Mouse (Mus musculus): Measurements from ENCODE around the gene B9d2. TPM values are rescaled to one million over a fixed set of nuclear protein-coding genes. Genes with fewer than 3 reads are reported as not detected.

B9d2 gene
- total RNA-seq, 1 experiment, result 5.5 TPM

DNA sequence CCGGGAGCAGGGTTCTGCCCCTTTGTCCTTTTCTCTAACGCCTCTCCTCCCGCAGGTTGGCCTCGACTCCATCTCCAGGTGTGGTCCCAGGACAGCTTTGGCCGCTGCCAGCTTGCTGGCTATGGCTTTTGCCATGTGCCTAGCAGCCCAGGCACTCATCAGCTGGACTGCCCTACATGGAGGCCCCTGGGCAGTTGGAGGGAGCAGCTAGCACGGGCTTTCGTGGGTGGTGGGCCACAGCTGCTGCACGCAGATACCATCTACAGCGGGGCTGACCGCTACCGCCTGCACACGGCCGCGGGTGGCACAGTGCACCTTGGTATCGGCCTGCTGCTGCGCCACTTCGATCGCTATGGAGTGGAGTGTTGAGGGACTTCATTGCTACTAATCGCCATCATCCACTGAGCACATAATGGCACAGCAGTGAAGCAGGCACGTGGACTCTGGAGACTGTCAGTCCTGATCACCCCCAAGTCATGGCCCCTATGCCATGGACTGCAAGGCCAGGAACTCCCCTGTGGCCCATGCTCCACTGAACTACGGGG, 5.4 kb downstream of the B9d2 start:
- in situ Hi-C loops (cut with MboI; ENCODE audit: low sequenced_read_pairs in 2 of 2, unreplicated experiment in 2 of 2), result no loop called here
- no peak for DNase-seq (ENCODE audit: low read depth, low spot score)
- H3K4me3 ChIP-seq (ENCODE audit: insufficient read depth in 1 of 2, low read depth in 1 of 2, low read length in 2 of 2, poor library complexity in 1 of 2, severe bottlenecking in 1 of 2), result peak overlapping the region; percentile 64 to 77; a peak in 3 of 4 replicates
- TF ChIP-seq MAFK (IDR thresholded peaks at IDR 0.05; ENCODE audit: insufficient read depth, low read depth, low read length) (no peak), HCFC1 (IDR thresholded peaks at IDR 0.05; ENCODE audit: borderline replicate concordance, insufficient read depth, low read length) (no peak), ZNF384 (IDR thresholded peaks at IDR 0.05; ENCODE audit: low read depth, low read length) (no peak), CHD2 (IDR thresholded peaks at IDR 0.05; ENCODE audit: low read depth, low read length) (no peak), ZC3H11A (IDR thresholded peaks at IDR 0.05; ENCODE audit: borderline replicate concordance, low read depth, low read length) (no peak)
- H3K36me3 ChIP-seq (ENCODE audit: control insufficient read depth, insufficient read depth, low read length, poor library complexity, severe bottlenecking), result no peaks in the 10 kb centered on the region
- H3K27ac ChIP-seq (ENCODE audit: insufficient read depth, low read depth, low read length, poor library complexity, severe bottlenecking), result no peak overlapping the region
- H3K4me1 ChIP-seq (ENCODE audit: control insufficient read depth in 2 of 2, insufficient read depth in 2 of 2, low read length in 2 of 2, poor library complexity in 1 of 2), result peaks cover 0 to 17% of the 10 kb centered on the region in 2 experiments; a peak in 1 of 4 replicates
- H3K9ac ChIP-seq (ENCODE audit: insufficient read depth, low read depth, low read length, poor library complexity, severe bottlenecking), result no peak overlapping the region
- no peaks in the 10 kb centered on the region for H3K9me3 ChIP-seq (ENCODE audit: control insufficient read depth, insufficient read depth, low read depth, low read length)

DNA sequence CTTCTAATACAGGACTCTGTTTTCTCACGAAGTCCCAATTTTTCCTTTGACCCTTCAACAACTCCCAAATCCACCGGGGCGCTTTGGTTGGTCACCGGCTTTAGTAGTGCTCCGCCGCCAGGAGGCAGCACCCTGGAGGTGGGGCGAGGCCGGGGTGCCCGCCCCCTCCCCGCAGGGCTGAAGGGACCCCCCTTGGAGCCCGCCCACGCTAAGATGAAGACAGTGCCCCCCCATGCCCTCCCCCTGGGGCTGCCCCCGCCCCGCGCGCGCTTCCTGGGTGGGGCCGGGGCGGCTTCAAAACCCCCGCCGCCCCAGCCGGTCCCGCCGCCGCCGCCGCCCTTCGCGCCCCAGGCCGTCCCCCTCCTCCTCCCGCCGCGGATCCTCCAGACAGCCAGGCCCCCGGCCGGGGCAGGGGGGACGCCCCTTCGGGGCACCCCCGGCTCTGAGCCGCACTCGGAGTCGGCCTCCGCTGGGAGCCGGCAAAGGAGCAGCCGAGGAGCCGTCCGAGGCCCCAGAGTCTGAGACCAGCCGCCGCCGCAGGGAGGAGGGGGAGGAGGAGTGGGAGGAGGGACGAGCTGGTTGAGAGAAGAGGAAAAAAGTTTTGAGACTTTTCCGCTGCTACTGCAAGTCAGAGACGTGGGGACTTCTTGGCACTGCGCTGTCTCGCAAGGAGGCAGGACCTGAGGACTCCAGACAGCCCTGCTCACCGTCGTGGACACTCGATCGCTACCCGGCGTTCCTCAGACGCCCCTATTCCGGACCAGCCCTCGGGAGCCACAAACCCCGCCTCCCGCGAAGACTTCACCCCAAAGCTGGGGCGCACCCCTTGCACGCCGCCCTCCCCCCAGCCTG, 6.3 kb downstream of the B9d2 start, which contains the start of gene Tgfb1:
TSS of gene Tgfb1 (plus strand) at position 323 of the 852 bp plus-strand sequence.
- no peaks in the 10 kb centered on the region for H3K36me3 ChIP-seq (ENCODE audit: control insufficient read depth, insufficient read depth, low read length, poor library complexity, severe bottlenecking)
- no peak for DNase-seq (ENCODE audit: low read depth, low spot score)
- H3K4me3 ChIP-seq (ENCODE audit: insufficient read depth in 1 of 2, low read depth in 1 of 2, low read length in 2 of 2, poor library complexity in 1 of 2, severe bottlenecking in 1 of 2), result peak within 1 kb of the TSS; percentile 64 to 77
- H3K4me1 ChIP-seq (ENCODE audit: control insufficient read depth in 2 of 2, insufficient read depth in 2 of 2, low read length in 2 of 2, poor library complexity in 1 of 2), result peaks cover 0 to 16% of the 10 kb centered on the region in 2 experiments; a peak in 1 of 4 replicates
- in situ Hi-C loops (cut with MboI; ENCODE audit: low sequenced_read_pairs in 2 of 2, unreplicated experiment in 2 of 2), result no loop called here
- H3K9ac ChIP-seq (ENCODE audit: insufficient read depth, low read depth, low read length, poor library complexity, severe bottlenecking), result peak within 1 kb of the TSS; percentile 62
- no peaks in the 10 kb centered on the region for H3K9me3 ChIP-seq (ENCODE audit: control insufficient read depth, insufficient read depth, low read depth, low read length)
- H3K27ac ChIP-seq (ENCODE audit: insufficient read depth, low read depth, low read length, poor library complexity, severe bottlenecking), result no peak within 1 kb of the TSS
- TF ChIP-seq MAFK (IDR thresholded peaks at IDR 0.05; ENCODE audit: insufficient read depth, low read depth, low read length) (no peak), CHD2 (IDR thresholded peaks at IDR 0.05; ENCODE audit: low read depth, low read length) (no peak), ZNF384 (IDR thresholded peaks at IDR 0.05; ENCODE audit: low read depth, low read length) (no peak), HCFC1 (IDR thresholded peaks at IDR 0.05; ENCODE audit: borderline replicate concordance, insufficient read depth, low read length) (no peak), ZC3H11A (IDR thresholded peaks at IDR 0.05; ENCODE audit: borderline replicate concordance, low read depth, low read length) (no peak)

DNA sequence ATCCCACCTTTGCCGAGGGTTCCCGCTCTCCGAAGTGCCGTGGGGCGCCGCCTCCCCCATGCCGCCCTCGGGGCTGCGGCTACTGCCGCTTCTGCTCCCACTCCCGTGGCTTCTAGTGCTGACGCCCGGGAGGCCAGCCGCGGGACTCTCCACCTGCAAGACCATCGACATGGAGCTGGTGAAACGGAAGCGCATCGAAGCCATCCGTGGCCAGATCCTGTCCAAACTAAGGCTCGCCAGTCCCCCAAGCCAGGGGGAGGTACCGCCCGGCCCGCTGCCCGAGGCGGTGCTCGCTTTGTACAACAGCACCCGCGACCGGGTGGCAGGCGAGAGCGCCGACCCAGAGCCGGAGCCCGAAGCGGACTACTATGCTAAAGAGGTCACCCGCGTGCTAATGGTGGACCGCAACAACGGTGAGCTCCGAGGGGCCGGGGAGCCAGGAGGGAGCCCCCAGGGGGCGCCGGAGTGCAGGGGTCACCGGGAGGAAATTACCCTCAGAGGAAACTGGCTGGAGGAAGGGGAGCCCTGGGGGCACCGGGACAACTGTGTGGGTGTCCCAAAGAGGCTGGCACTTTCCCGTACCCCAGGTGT, 7.3 kb downstream of the B9d2 start:
- TF ChIP-seq MAFK (IDR thresholded peaks at IDR 0.05; ENCODE audit: insufficient read depth, low read depth, low read length) (no peak), CHD2 (IDR thresholded peaks at IDR 0.05; ENCODE audit: low read depth, low read length) (no peak), HCFC1 (IDR thresholded peaks at IDR 0.05; ENCODE audit: borderline replicate concordance, insufficient read depth, low read length) (no peak), ZNF384 (IDR thresholded peaks at IDR 0.05; ENCODE audit: low read depth, low read length) (no peak), ZC3H11A (IDR thresholded peaks at IDR 0.05; ENCODE audit: borderline replicate concordance, low read depth, low read length) (no peak)
- peak overlapping the region; percentile 64 to 77 for H3K4me3 ChIP-seq (ENCODE audit: insufficient read depth in 1 of 2, low read depth in 1 of 2, low read length in 2 of 2, poor library complexity in 1 of 2, severe bottlenecking in 1 of 2)
- peaks cover 0 to 16% of the 10 kb centered on the region in 2 experiments; a peak in 1 of 4 replicates for H3K4me1 ChIP-seq (ENCODE audit: control insufficient read depth in 2 of 2, insufficient read depth in 2 of 2, low read length in 2 of 2, poor library complexity in 1 of 2)
- DNase-seq (ENCODE audit: low read depth, low spot score), result no peak
- H3K36me3 ChIP-seq (ENCODE audit: control insufficient read depth, insufficient read depth, low read length, poor library complexity, severe bottlenecking), result no peaks in the 10 kb centered on the region
- H3K9me3 ChIP-seq (ENCODE audit: control insufficient read depth, insufficient read depth, low read depth, low read length), result no peaks in the 10 kb centered on the region
- no peak overlapping the region for H3K27ac ChIP-seq (ENCODE audit: insufficient read depth, low read depth, low read length, poor library complexity, severe bottlenecking)
- in situ Hi-C loops (cut with MboI; ENCODE audit: low sequenced_read_pairs in 2 of 2, unreplicated experiment in 2 of 2), result no loop called here
- H3K9ac ChIP-seq (ENCODE audit: insufficient read depth, low read depth, low read length, poor library complexity, severe bottlenecking), result peak overlapping the region; percentile 62

GRCm38 (mm10) chr7:25688810-25689586, 8.4 kb downstream of the B9d2 start:
- in situ Hi-C loops (cut with MboI; ENCODE audit: low sequenced_read_pairs in 2 of 2, unreplicated experiment in 2 of 2), result no loop called here
- no peak overlapping the region for H3K27ac ChIP-seq (ENCODE audit: insufficient read depth, low read depth, low read length, poor library complexity, severe bottlenecking)

More at GRCm38 (mm10) chr7:25688810-25689586, 8.4 kb downstream of the B9d2 start:
- Histone ChIP-seq H3K9me3 (ENCODE audit: control insufficient read depth, insufficient read depth, low read depth, low read length) (no peaks in the 10 kb centered on the region), H3K4me1 (ENCODE audit: control insufficient read depth in 2 of 2, insufficient read depth in 2 of 2, low read length in 2 of 2, poor library complexity in 1 of 2) (peaks cover 0 to 7% of the 10 kb centered on the region in 2 experiments; a peak in 1 of 4 replicates), H3K4me3 (ENCODE audit: insufficient read depth in 1 of 2, low read depth in 1 of 2, low read length in 2 of 2, poor library complexity in 1 of 2, severe bottlenecking in 1 of 2) (peak overlapping the region; percentile 64 to 77), H3K9ac (ENCODE audit: insufficient read depth, low read depth, low read length, poor library complexity, severe bottlenecking) (peak overlapping the region; percentile 32; the same call in 1 of the 2 replicates), H3K36me3 (ENCODE audit: control insufficient read depth, insufficient read depth, low read length, poor library complexity, severe bottlenecking) (no peaks in the 10 kb centered on the region)
- DNase-seq (ENCODE audit: low read depth, low spot score), result no peak
- TF ChIP-seq HCFC1 (IDR thresholded peaks at IDR 0.05; ENCODE audit: borderline replicate concordance, insufficient read depth, low read length) (no peak), MAFK (IDR thresholded peaks at IDR 0.05; ENCODE audit: insufficient read depth, low read depth, low read length) (no peak), CHD2 (IDR thresholded peaks at IDR 0.05; ENCODE audit: low read depth, low read length) (no peak), ZC3H11A (IDR thresholded peaks at IDR 0.05; ENCODE audit: borderline replicate concordance, low read depth, low read length) (no peak), ZNF384 (IDR thresholded peaks at IDR 0.05; ENCODE audit: low read depth, low read length) (no peak)
